Mouse (Mus musculus): Measurements from ENCODE around the gene Gm5617. TPM values are rescaled to one million over a fixed set of nuclear protein-coding genes. Genes with fewer than 3 reads are reported as not detected.
"Not testable (repeated sequence)": the region's sequence is repeated elsewhere in the genome, so short reads cannot be mapped to it uniquely, and the experiment has no call there.

Gene Gm5617
- total RNA-seq, 2 experiments from 2014 or later, result 10.8 TPM

DNA sequence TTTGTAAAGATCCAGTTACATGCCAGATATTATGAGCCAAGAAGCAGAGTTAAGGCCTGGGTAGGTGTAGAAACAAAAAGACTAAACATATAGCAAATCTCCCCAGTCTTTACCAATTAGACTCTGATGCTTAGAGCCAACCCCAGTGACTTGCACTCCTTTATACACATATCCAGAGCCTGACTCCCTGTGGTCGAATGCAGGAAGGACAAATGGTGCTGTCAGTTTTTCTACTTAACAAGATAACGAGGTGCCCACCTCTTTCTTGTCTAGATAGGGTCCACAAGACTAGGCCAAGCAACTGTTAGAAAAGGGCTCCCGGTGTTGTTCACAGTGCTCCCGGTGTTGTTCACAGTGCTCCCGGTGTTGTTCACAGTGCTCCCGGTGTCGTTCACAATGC lies 6.0 kb downstream of the Gm5617 start:
- no peak for DNase-seq

DNA sequence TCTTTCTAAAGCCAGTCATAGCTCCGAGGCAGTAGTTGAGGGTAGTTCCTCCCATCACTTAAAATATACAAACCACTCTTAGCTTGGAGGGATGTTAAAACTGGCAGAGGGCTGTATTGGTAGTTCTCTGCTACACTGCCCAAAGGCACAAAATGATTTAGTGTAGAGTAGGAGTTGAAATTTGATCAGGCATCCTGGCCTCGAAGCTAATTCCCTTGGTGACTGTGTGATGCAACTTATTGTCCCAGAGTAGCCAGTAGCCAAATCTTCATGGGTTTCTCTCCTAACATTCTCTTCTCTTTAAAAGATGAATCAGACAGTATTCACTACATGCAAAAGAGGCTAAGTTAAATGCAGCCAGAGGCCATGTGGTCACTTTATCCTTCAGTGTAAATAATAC lies 7.8 kb downstream of the Gm5617 start:
- DNase-seq, result no peak

DNA sequence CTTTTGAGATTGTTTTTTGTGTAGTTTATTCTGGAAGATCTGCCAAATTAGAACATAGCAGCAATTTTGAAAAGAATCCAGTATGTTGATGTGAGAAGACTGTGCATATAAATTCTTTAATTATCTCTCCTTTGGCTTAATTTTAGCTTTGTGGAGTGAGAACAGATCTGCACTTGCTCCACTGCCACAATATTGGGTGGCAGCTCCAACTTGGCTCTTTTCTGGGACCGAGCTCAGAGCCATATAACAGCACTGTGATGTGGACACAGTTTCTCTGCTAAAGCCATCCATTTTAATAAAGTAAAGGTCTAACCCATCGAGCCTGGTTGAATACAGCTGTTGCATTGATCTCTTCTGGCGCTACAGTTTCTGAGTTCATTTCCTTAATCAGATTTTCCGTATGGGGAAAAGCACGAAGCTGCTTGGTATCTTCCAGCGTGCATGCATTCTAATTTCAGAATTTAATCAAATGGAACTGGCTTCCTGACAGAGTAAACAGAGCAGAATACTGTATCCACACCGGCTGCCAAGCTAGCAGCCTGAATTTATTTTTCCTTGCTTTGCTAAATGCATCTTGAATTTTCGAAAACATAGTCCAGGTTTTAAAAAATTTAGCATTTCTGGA lies 9.6 kb downstream of the Gm5617 start:
- peak in 1 of 2 experiments; percentile 13 for DNase-seq

DNA sequence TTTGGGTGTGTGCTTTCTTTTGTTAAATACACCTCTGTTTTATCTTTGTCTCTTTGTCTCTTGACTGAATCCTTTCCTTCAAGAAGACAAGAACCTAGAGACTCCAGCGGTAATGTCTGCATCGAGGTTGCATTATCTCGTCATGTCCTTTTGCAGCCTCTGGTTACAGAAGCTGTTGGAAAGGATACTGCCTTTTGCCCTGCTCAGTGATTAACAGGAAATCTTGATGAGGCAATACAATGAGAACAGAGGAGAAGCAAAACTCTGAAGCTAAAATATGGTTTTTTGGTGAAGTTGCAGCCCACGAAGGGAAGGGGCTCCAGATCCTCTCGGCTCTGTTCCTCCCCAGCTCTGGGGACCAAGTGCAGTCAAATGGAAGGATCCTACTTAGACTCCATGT lies 14.9 kb downstream of the Gm5617 start:
- DNase-seq, result no peak

DNA sequence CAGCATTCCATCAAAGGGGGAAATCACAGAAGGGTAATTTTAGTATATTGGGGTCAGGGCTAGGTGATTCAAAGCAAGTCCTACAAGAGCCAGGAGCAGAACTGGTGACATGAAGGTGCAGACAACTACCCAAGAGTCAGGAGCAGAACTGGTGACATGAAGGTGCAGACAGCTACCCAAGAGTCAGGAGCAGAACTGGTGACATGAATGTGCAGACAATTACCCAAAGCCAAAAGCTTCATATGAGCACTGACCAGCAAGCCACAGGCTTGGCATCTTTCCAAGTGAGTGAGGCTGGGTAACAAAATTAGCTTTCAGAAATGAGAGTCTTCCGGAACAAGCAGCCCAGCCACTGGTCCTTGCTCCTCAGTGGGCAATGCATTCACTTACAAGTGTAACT lies 20.1 kb downstream of the Gm5617 start:
- DNase-seq, result no peak

DNA sequence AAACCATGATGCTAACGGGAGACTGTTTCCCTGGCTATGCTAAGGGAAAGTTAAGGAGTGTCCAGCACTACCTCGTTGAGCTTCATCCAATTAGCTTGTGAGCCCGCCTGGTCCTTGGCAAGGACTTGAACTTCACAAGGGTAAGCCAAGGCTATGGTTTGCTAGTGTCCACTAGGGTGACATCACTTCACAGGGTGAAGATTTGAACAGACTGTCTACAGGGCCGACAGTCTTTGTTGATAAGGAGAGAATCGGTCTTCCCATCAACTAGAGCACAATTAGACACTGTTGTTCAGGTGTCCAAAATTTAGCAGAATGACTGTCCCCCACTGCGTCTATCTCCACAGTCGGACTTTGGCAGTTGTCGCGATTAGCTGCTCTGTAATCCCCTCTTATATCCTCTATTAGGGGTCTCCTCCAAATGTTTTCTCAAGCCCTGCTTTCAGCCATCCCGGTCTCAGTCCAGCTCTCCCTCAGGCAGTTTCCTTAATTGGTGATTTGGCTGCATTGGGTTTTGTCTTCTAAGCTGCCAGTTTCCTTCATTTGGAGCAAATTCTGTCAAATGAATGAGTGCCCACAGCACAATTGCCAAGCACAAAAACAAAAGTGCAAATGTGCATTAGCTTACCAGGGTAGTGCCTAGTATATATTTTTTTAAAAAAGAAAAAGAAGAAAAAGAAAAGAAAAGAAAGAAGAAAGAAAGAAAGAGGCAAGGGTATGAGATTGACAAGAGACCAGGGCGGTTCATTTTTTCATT lies 21.6 kb downstream of the Gm5617 start:
- DNase-seq, result no peak

DNA sequence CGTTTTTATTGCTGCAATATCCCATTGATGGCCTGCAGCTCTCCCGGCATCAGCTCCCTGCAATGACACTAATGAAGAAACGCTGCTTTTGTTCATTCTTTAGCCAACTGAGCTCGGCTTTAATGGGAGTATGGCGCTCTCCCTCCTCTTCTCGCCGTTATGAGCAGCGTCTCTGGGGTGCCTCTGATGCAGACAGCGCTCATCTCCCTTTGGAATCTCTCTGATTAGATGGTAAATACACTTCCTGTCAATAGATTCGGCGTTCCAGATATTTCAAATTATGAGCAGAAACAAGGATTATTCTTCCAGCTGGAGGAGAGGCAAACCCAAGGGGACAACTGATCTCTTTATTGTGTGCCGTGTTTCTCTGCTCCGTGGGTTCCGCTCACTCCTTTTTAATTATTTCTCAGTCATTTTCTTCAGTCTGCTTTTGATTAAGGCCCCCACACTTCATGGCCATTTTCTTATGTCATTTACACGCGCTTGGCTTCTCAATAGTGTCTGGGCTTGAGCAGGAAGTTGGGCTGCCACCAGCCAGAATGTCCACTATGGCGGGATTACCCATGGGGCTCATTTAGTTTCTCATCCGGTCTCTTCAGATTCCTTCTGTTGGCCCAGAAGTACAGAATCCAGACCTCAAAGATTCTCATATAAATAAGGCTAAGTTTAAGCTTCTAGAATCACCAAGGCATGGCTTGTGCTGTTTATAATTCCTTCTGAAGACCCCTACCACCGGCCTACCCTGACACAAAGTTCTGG lies 22.3 kb downstream of the Gm5617 start:
- no peak for DNase-seq

DNA sequence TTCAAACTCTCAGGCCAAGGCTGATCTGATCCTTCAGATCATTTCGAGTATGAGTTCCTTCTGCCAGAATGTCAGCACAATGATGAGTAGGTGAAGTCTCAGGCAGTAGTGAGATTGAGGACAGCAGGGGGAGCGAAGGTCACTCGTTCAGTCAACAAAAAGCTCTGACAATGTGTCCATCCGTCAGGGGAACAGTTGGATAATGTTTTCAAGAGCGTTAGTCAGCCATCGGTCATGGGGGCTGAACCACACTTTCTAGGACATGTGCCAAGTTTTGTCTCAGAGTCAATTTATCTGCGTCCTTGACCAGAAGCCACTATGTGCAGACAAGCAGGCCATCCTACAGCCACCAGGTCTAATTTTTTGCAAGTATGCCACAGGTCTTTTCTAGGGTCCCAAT lies 25.2 kb downstream of the Gm5617 start:
- DNase-seq, result not testable (repeated sequence)

DNA sequence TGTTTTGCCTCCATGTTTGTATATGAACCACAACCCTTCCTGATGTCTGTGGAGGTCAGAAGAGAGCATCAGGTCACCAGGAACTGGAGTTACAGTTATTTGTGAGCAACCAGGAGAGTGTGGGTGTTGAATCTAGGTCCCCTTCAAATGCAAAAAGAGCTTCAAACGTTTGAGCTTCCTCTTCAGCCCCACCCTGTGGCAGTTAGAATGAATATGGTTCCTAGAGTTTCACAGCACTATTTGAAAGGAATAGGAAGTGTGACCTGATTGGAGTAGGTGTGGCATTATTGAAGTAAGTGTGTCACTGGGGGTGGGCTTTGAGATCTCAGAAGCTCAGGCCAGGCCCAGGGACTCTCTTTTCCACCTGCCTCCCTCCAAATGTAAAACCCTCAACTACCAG lies 30.3 kb downstream of the Gm5617 start:
- DNase-seq, result no peak

DNA sequence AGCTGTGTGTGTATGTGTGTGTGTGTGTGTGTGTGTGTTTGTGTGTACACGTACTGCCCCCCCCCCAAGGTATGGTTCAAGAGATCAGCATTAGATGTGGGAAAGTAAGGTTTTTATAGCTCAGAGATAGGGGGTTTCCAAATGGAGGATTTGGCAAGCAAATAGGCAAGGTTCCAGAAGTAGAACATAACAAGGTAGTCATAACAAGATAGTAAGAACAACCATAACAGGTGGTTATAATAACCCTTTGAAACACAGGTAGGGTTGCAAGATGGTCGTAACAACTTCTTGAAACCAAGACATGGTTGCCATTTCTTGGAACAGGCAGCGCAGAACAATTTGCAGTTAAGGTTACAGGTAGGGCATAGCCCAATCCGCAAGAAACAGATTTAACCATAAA lies 31.3 kb downstream of the Gm5617 start:
- DNase-seq, result no peak

DNA sequence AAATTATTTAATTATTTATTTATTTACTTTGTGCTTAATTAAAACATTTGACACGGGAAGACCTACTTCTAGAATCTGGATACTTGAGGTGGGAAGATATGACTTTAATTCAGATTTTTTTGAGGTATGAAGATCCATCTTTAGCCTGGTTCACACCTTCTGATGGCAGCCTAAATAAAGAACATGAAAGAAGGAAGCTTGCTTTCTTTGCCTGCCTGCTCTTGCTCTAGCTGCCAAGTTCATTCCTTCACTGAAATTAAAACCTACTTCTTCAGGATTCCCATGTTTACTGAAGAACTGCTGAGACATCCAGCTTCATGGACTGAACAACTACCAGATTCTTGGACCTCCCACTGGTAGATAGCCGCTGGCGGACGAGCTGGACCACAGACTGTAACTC lies 36.1 kb downstream of the Gm5617 start:
- no peak for DNase-seq

DNA sequence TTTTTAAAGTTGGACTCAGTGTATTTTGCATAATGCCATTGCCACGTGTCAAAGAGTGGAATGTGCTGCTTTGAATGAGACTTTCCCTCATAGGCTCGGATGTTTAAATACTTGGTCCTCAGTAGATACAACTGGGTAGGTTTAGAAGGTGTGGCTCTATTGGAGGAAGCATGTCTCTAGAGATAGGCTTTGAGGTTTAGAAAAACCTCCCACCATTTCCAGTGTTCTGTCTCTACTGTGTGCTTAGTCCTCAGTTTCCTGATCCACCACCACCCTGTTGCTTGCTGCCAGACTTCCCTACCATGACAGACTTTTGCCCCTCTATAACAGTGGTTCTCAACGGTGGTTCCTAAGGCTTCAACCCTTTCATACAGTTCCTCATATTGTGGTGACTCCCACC lies 37.0 kb downstream of the Gm5617 start:
- no peak for DNase-seq

DNA sequence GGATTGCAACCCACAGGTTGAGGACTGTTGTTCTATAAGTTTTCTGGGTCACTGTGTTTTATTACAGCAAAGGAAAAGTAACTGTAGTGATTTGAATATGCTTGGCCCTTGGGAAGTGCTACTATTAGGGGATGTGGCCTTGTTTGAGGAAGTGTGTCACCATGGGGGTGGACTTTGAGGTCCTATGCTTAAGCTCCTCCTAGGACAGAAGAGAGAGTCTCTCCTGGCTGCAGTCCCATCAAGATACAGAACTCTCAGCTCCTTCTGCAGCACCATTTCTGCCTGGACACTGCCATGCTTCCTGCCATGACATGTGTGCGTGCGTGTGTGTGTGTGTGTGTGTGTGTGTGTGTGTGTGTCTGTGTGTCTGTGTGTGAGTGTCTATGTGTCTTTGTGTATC lies 37.5 kb downstream of the Gm5617 start:
- no peak for DNase-seq

DNA sequence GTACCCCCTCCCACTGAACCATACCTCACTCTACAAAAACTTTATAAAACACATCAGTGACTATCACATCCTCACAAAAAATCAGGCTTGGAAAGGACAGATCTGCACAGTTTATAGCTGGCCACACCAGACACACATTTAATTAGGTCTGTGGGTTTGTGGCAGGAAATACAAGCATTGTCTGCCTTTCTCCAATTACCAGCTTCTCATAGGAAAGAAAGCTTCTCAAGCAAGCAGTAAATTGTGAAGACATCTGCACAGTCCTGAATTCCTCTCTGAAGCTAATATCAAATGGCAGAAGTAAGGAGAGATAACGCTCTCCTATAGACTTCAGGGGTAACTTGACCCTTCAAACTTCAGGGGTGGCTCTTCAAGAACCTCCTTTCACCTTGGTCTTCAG lies 41.2 kb downstream of the Gm5617 start:
- DNase-seq, result no peak

DNA sequence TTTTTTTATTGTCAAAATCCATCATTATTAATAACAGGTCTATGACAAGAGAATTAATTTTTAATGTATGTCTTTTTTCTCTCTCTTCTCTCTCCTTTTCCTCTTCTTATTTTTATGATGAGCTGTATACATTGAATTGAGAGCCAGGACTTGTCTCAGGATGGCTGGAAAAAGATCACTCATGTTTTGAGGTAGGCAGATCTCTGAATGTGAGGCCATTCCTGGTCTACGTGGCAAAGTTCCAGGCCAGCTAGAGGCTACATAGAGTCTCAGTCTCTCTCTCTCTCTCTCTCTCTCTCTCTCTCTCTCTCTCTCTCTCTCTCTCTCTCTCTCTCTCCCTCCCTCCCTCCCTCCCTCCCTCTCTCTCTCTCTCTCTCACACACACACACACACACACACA lies 42.4 kb downstream of the Gm5617 start:
- not testable (repeated sequence) for DNase-seq

DNA sequence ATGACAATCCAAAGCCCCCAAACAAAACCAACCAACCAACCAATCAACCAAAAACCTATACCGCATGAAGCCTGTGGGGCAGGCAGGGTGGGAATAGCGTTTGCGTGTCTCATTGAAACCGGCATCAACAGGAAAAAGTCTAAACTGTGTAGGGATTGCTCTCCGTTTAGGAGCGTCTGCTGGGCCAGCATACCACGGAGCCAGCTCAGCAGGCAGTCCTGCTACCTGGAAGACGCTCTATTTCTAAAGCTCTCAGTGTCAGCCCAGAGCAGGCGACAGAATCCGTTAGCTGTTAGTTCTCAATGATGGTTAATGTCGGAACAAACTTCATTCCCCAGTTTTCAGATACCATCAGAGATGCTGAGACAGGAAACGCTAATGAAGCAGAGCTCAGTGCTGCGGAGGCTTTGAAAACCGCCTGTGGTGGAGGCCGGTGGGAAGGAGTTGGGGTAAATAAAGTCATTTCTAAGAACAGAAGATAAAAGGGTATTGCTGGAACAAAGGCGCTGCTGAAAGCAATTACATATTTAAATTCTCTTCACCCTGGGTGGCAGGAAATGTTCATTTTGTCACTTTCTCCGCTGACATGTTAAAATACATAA lies 42.9 kb downstream of the Gm5617 start:
- DNase-seq, result no peak

DNA sequence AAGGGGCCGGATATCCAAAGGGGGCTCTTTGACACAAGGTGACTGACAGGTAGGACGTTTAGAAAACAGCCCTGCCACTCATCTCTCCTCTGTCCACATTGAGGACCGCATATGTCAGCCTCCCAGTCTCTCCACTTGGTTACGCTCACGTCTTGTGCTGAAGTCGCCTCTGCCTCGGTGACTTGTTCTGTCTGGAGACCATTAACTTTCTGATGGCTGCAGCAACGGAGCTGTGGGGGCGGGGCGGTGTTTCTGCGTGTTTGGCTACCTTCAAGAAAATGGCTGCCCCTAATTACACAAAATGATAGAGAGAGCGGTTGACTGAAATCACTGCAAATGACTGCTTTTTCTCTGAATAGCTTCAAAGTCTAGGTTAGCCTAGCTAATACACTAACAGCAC lies 43.4 kb downstream of the Gm5617 start:
- peak in 1 of 2 experiments; percentile 2 for DNase-seq

Small RNA genes within 50 kb of the gene (microRNA-seq; reads per million reads assigned to microRNA genes)
- gene Gm23653, result 0 reads per million in 2 experiments

Other genes with a start within 250 kb of the Gm5617 start
- gene Nxpe2, start 142.0 kb upstream of the Gm5617 start, total RNA-seq (2021), result under 1 TPM in 1 of 2 experiments, not detected in 1; 0.12 TPM
- 100 to 1,000 TPM in 1 of 2 experiments, 10 to 100 TPM in 1; 99.5 to 106 TPM for gene Rexo2, start 14.8 kb upstream of the Gm5617 start, total RNA-seq (2021)
- gene Rbm7, start 143 bp upstream of the Gm5617 start, total RNA-seq (2021), result 10 to 100 TPM; 36.1 to 37.4 TPM
- gene Nnmt, start 109.7 kb downstream of the Gm5617 start, total RNA-seq (2021), result 1 to 10 TPM in 1 of 2 experiments, under 1 TPM in 1; 0.86 to 2.5 TPM